Mouse (Mus musculus): Measurements from ENCODE around the gene Dctn1.

Gene Dctn1

DNA sequence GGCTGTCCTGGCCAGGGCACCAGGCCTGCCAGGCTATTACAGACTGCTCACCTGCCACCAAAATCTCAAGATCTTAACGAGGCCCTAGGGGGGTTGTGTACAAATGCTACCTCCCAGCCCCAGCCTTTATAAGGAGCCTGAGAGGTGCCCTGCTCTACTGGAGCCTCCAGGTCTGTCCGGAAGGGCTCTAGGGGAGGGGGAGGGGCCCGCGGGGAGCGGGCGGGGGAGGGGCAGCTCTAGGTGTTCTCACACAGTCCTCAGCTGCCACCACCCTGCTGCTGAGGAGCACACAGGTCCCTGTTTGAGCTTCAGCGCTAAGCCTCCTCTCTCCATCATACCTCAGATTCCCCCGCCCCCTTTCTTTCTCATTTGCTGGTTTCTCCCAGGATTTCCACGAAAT, 71.4 kb downstream of the Dctn1 start:
- DNase-seq: peak; percentile 28

DNA sequence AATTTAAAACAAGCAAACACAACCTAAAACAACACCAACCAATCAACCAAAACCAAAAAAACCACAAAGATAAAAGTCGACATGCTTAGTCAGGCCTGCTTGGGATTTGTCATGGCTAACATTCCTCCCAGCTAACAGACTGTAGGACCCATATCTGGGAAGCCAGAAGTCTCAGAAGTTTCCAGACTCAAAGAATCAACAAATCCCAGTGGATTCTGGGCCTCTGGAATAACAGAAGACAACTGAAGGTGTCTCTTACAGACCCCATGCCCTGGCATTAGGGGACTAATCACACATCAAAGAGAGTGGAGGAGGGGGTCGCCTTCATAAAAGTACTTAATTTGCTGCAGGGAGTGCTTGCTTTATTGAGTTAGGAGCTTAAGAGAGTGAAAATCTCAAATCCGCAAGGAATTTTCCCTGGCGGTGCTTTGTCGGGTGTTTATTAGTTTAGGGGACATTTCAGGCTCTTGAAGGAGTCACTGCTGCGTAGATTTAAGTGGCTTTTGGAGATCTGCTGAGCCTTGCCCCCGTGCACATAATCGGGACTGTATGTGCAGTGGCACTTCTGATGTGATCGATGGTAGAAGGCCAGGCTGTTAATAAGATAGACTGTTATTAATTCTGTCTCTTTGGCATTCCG, 78.8 kb downstream of the Dctn1 start:
- DNase-seq: no peak

- no peak for DNase-seq
These were observed 79.4 kb downstream of the Dctn1 start for GRCm38 (mm10) chr6:83245134-83245533.

DNA sequence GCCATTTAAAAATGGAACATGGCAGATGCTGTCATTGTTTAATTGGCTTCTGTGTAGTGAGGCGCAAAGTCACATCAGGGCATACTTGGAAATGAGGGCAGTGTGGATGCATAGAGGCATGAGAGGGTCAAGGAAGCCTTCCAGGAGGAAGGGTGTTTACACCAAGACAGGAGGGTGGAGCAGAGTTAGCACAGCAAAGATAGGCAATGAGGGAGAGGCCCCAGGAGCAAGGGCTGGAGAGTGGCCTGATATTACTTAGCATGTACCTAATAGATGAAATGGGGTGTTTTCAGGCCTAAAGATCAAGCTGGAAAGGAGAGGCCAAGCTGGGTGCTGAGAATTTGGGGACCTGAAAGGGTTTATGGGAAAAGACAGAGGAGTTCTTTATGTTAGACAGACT, 80.3 kb downstream of the Dctn1 start:
- DNase-seq: no peak

GRCm38 (mm10) chr6:83246750-83247149, 81.0 kb downstream of the Dctn1 start:
- no peak for DNase-seq

DNA sequence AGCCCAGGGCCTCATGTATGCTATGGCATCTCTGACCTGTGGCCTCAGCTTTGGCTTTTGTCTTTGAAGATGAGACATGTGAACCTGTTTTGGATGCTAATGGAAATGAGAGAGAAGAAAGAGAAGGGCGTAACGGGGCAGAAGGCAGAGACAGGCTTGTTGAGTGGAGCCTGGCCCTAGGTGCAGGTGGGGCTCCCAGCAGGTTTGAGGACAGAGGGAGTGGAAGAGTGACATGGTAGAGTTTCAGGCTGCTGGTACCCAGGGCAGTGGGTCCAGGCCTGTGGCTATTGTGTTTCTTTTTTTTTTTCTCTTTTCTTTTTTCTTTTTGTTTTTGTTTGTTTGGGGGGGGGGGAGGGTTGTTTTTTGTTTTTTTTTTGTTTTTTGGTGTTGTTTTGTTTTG, 81.4 kb downstream of the Dctn1 start:
- DNase-seq: no peak
